Mouse (Mus musculus) left cerebral cortex, postnatal 36 days (tissue): ENCODE measurements around the gene Sugt1. TPM values are rescaled to one million over a fixed set of nuclear protein-coding genes. Genes with fewer than 3 reads are reported as not detected.

Experiments
- DNase-seq, 2 experiments: peaks; one replicate each; pipeline ENCODE4 v3.0.0; 2021 to 2022; ENCODE audit warnings: low spot score in 2 of 2, mixed read lengths in 1 of 2
- intact Hi-C: fragments of 180-260 bp; cut with DNase I; formaldehyde crosslinking; loops from one replicate; pipeline ENCODE4 v1.15.1; 2025
- microRNA-seq: library from miRNA; unstranded; fragments of <30 nt; microRNA quantifications from one replicate; pipeline ENCODE4 v1.2.0, GENCODE M21; 2022
- total RNA-seq, 2 experiments: library from RNA; stranded (reverse); gene quantifications; 2 replicates each; pipeline ENCODE4 v1.2.3; 2021

Gene Sugt1
- total RNA-seq, 2 experiments from 2014 or later = 83.0 to 91.4 TPM

- DNase-seq = no peak
- intact Hi-C loops = no loop called here
Observed at GRCm38 (mm10) chr14:79671008-79671407, 83.5 kb downstream of the Sugt1 start.

GRCm38 (mm10) chr14:79672567-79672966 is 85.1 kb downstream of the Sugt1 start:
- DNase-seq = no peak
- intact Hi-C loops = no loop called here

DNA sequence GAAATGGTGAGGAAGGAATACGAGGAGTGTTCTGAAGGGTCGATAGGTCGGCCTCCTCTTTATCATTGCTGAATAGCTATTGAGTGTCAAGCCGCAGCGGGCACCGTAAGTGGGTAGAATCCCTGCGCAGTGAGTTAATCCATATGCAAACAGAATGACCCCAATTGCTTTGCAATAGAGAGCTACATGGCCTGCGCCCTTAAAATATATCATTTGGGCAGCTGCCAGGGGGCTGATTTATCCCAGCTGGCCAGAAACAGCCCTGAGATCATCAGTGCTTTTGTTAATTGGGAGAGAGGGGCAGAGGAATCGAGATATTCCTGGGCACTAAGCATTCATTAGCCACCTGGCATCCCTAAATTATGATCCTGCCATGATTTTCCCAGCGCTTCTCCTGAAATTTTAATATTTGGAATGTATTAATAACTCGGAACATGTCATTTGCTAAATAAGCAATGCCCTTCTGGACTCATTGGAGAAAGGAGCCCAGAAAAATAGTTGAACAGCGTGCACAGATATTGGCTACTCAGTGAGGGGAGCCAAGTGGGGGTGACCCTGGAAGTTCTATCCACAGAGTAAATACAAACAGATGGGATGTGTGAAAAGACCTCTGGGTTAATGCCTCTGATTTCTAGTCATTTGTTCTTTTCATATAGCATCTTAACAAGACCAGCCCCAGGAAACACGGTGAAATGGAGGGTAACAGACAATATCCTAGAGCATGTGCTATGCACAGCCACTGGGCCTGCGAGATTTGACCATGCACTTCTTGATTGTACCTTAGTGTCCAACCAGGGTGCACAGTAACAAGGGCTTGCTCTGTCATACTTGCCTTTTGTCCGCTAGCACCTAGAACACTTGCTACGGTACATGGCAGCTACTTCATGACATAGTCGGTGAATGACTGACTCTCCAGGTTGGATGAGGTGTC is 85.9 kb downstream of the Sugt1 start:
- DNase-seq = no peak

DNA sequence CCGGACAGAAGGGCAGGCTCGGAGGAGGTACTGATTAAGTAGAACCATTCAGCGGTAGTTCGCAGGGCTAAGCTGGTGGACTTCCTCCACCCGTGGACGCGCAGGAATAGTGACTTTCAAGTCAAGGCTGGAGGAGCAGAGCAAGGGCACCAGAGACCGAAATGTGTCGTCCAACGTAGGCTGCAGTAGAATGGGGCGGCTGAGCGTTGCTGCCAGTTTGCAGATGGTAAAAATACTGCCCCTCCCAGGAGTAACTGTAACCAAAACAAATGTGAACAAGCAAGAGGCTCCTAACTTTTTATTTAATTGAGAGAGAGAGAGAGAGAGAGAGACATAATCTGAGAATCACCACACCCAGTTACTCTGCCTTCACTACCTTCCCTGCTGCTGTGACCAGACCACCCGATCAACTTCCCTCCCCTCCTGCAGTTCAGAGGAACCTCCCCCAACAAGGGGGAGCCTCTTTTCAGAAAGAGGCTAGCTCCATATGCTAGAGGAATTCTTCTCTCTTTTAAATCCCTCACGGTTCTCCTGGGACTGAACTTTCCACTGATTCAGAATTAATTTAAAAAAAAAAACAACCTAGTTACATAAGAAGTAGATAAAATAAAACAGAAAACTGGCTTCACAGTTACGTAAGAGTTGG is 89.7 kb downstream of the Sugt1 start:
- intact Hi-C loops = no loop called here
- no peak for DNase-seq

More for the DNA sequence above, 85.9 kb downstream of the Sugt1 start:
- intact Hi-C loops = no loop called here

DNA sequence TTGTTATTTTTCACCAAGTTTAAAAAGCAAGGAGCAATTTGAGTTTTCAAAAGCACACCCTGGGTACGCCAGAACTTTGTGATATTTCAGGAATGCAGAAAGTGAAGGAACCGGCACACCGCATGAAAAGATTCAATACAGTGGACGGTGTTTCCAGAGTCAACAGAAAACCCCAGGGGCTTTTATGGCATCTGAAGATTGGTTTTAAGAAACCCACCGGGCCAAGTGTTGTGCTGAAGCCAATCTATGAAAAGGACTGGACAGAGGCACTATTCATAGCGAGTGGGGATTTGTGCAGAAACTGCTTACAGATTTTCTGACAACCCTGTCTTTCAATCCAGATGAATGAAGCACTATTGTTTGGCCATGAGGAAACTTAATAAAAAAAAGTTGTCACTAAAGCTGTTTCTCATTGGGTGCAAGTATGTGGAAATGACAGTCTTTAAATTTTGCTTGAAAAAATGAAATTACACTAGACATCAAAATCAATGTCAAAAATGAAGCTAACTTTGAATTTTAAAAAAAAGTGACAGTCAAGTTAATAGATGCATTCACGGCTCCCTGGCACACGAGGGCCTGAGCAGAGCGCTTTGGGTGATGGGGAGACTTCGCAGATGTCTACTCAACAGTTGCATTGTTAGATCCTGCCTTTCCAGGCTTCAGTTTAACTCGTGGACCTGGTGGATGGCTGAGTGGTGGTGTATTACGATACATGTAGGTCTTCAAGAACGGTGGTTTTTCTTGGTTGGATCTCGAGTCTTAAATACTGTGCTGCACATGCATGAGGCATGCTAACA is 90.6 kb downstream of the Sugt1 start:
- intact Hi-C loops = no loop called here
- no peak for DNase-seq

DNA sequence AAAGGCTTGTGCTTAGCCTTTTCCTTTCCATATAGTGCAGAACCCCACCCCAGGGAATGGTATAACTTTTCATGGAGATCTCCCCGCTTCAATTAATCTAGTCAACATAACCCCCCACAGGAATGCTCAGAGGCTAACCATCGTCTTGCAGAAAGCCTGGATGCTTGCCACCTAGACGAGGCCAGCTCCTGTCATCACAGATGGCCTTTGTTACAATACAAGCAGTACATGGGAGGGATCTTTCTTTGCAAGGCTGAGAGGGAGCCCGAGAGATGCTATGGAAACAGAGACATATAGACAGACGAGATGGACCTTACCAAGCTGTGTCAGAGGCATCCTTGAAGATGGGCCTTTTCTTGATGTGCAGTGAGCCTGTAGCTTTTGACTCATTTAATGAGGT is 93.2 kb downstream of the Sugt1 start:
- DNase-seq = no peak
- intact Hi-C loops = no loop called here

Small RNA genes within 50 kb of the gene (microRNA-seq; reads per million reads assigned to microRNA genes)
- gene Gm27857 = not detected

Other genes with a start within 250 kb of the Sugt1 start
- 10 to 100 TPM in 1 of 2 experiments, 1 to 10 TPM in 1; 9.9 to 17.6 TPM for gene Naa16, start 196.9 kb upstream of the Sugt1 start, total RNA-seq
- 1 to 10 TPM; 5.1 to 5.5 TPM for gene Mtrf1, start 189.9 kb upstream of the Sugt1 start, total RNA-seq
- 10 to 100 TPM; 37.5 to 41.3 TPM for gene Kbtbd7, start 161.2 kb upstream of the Sugt1 start, total RNA-seq
- 1 to 10 TPM; 1.0 to 1.4 TPM for gene Kbtbd6, start 135.9 kb upstream of the Sugt1 start, total RNA-seq
- gene Elf1, start 106.5 kb upstream of the Sugt1 start, total RNA-seq = 1 to 10 TPM; 4.1 to 4.8 TPM
- gene Wbp4, start 106.2 kb upstream of the Sugt1 start, total RNA-seq = 10 to 100 TPM; 48.2 to 51.7 TPM
- 1 to 10 TPM in 1 of 2 experiments, under 1 TPM in 1; 0.88 to 1.2 TPM for gene Cnmd, start 74.5 kb downstream of the Sugt1 start, total RNA-seq
- 10 to 100 TPM; 57.9 to 58.8 TPM for gene Pcdh8, start 183.6 kb downstream of the Sugt1 start, total RNA-seq